Mouse (Mus musculus) adrenal gland, adult 18-20 months (tissue): ENCODE results near the gene Nck2. TPM values are rescaled to one million over a fixed set of nuclear protein-coding genes. Genes with fewer than 3 reads are reported as not detected.

Experiments used
- DNase-seq, 2 experiments: peaks; one replicate each; pipeline ENCODE4 v3.0.0; 2021 to 2022; ENCODE audit warnings: low spot score in 2 of 2
- total RNA-seq, 2 experiments: library from RNA; stranded (reverse); gene quantifications; 1 replicate in 1 of 2; 2 replicates in 1 of 2; pipeline ENCODE4 v1.2.3; 2021

The Nck2 gene
- total RNA-seq, 2 experiments from 2014 or later, result 28.6 to 30.8 TPM

GRCm38 (mm10) chr1:43429924-43430876 is 14.2 kb upstream of the Nck2 start:
- DNase-seq, result no peak

DNA sequence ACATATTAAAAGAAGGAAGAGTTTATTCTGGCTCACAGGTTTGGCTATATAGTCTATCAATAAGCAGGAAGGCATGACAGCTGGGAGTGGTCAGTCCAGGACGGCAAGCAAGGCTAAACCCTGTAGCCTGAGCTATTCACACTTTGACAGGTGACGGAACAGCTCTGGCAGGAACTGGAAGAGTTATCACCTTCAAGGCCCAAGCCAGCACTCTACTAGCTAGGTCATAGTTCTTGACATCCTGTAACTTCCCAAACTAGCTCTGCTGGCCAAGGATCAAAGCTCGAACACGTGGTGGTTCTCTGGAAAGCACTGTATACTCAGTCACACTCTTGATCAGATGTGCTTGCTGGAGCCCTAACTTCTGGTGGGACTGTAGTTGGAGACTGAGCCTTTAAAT is 10.5 kb upstream of the Nck2 start:
- no peak for DNase-seq

GRCm38 (mm10) chr1:43436554-43436953 is 7.8 kb upstream of the Nck2 start:
- no peak for DNase-seq

DNA sequence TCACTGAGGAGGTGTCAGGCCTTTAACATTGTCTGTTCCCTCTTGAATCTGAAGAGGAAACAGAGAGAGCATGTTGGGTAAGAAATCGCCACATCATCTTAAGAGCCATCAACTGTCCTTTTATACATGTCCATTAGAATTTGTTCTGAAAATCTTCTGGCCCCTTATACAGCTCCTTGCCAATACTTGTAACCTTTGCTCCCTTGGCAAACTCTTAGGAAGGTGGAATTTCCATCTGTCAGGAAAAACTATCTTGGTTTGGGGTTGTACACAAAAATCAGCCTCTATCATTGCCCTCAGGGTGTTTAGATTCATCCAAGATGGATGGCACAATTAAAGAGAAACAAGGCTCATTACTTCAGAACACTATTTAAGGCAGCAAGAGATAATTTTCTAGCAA is 5.1 kb upstream of the Nck2 start:
- no peak for DNase-seq

DNA sequence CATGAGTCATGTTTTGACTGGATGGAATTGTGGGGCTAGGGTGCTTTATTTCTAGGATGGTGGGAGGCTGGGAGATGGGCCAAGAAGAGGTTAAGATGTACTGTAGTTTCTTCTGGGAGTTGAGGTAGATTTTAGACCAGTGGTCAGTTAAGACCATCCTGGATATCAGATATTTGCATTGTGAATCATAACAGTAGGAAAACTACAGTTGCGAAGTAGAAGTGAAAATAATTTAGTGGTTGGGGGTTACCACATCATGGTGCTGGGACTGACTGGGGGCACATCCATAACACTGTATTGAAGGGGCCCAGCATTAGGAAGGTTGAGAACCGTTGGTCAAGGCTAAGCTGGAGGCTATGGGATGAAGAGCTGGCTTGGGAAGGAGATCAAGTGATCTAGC is 1.8 kb upstream of the Nck2 start:
- no peak for DNase-seq

DNA sequence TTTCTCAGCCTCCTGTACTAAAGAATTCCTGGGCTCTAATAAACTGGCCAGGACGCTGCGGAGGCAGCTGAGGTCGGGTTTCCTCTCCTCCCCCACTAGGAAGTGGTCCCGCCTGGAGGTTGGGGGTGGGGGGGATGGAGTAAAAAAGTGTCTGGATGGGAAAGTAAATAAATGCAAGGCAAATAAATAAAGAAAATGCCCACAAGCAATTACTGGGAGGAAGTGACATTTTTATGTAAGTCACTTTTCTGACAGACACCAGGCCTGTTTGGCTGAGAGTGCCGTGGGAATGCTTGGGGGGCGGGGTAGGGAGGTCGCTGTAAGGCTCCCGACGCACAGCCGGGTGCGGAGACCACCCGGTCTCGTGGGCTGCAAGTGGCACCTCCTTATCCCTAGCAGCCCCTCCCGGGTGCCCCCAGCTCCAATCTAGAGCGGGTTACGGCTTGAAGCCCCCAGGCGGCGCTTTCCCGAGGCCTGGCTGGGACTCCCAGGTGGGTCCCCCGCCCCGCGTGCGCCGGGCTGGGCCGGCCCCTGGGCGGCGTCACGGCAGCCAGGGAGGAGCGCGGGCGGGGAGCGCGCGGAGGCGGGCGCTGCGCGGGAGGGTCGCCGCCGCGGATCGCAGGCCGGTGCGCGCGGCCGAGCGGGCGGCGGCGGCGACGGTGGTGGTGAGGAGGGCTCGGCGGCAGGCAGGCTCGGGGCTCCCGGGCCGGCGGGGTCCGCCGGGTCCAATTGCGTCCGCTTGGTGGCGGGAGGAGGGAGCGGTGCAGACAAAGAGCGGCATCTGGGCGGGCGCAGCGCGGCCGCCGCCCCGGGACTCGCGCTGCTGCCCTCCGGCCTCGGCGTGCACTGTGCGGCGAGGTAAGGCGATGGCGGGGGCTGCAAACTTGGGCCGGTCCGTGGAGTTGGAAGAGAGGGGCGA is 1.1 kb downstream of the Nck2 start:
- peak; percentile 79 to 81 for DNase-seq

GRCm38 (mm10) chr1:43446089-43446533 is 1.7 kb downstream of the Nck2 start:
- DNase-seq, result peak; percentile 70 to 71

DNA sequence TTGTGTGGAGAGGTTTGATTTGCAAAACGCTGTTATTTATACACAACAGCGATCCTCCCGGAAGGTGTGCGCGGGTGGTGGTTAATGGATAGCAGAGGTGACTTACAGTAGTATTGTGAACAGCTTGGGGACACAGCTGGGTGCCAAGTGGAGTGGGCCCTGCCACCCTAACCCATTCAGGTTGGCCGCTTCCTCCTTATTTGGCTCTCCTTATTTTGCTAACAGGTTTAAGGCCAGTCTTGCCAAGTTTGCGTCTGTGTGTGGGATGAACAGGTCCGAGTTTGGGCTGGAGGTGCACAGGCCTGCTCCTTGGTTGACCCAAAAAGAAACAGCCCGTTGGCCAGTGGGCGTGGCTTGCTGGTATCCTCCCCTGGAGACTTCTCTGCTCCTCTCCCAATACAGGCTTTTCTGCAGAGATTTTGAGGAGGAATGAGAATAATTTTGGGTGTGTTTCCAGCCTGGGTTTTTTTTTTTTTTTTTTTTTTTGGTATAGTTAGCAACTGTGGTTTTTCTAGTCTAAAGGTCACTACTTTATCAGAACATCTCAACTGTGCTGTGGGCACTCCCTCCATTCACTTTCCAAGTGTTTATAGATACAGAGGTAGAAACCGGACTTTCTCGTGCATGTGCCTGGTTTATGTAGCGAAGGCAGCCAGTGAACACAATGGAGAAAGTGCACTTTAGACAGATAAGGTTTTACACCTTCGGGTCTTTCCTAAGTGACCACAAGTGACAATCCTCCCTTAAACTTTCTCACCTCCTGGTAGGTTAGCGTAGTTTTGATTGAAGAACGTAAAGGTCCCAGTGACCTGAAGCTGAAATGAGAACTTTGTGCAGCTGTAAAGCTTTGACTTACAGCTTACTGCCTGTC is 2.6 kb downstream of the Nck2 start:
- DNase-seq, result peak; percentile 59 to 60

DNA sequence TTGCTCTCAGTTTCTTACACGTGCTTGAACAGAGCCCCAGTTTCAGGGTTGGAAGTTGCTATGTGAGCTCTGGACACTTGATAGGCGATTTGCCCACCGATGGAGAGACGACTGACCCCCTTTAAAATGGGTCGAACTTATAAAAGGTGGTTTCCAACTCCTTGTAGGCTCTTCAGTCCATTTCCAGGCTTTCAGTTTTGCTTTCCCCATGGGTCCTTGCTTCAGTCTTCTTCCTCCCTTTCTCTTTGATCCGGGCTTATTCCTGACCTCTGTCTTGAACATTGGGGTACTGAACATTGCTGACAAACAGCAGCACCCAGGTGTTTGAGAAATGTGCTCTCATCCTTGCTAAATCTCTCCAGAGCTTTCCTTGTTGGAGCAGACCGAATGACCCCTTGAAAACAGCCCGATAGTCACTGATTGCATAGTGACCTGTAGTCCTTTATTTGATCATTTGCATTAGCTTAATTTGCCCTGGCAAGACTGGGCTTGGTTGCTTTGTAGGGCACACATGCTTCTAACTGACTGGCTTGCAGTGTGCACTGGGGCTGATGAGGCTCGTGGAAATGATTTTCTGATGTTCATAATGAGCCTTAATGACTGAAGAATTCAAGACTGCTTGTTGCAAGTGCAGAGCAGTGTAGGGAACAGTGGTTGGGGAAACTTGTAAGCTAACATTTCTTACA is 3.4 kb downstream of the Nck2 start:
- no peak for DNase-seq

- DNase-seq, result no peak
Observed at GRCm38 (mm10) chr1:43450811-43451210, 6.4 kb downstream of the Nck2 start.

DNA sequence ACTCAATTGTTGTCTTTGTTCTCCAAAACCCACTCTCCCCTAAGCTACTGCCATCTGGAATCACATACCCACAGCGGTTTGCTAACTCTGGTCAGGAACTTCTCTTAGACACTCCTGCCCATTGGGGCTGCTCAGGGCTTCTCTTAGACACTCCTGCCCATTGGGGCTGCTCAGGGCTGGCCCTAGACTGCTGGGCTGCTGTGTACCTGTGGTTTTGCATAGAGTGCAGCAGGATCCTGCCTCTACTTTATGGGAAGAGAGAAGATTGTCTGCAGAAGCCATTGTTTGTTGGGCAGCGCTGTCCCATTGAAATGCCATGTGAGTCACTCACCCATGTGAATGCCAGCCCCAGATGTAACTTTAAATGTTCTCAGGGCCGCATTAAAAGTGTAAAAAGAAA is 9.3 kb downstream of the Nck2 start:
- DNase-seq, result no peak

DNA sequence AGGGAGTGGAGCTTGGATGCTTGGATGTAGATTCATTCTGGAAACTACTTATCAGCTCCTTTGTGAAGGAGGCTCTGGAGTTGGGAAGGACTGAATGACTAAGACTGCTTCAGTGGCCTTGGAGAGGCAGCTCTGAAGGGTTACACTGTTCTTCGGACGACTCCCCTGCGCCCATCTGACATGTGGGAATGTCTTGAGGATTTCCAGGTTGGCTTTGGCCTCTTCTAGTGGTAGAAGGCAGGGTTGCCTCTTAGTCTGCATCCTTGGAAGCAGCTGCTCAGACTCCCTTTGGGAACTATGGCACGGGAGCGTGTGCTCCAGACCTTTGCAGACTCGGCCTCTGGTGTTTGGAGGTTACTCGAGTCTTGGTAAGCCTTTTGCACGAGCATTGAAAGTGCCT is 10.4 kb downstream of the Nck2 start:
- no peak for DNase-seq

DNA sequence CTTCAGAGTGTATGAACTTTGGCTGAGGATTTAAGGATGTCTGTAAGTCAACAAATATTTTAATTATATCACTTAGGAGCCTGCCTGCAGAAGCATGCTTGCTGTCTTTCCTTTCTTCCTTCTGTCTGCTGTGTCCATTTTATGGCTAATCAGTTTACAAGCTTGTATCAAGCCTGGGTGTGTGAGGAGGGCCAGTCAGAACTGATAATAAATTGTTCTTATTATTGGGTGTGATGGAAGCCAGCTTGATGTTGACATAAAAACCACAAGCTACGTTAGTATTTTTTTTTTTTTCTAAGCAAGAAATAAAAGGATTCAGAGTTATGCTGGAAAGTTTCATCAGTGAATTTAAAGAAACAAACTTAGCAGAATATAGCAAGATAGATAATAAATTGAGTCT is 10.8 kb downstream of the Nck2 start:
- no peak for DNase-seq

GRCm38 (mm10) chr1:43457012-43457766 is 12.8 kb downstream of the Nck2 start:
- DNase-seq, result no peak

DNA sequence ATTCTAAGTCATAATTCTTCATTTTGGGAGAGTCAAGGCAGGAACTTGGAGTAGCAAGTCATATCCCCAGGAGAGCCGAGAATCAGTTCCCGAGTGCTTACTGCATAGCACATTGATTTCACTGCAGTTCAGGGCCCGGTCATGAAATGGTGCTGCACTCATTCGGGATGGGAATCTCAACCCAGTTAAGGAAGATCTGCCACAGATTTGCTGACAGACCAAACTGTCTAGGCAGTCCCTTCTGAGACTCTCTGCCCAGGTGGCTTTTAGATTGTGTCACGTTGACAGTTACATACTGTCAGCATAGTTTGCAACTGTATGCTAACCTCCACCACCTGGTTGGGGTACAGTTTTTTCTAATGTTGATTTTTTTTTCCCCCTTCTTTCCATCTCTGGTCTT is 16.1 kb downstream of the Nck2 start:
- DNase-seq, result no peak

DNA sequence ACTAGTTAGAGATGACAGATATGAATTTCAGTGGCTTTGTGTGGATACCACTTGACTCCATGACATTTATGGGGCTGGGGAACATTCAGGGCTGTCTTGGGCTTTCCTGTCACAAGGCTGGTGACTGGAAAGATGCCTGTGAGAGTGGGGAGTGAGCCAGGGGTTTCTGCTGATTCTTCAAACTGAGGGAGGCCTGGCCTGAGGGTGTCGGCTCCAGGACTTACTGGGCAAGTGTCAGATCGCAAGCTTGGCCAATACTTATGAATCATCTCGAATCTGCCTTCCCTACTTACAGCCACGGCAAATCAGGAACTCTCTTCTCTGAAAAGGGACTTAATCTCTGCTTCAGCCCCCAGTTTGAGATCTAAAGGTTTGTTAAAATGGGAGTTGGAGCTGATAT is 18.3 kb downstream of the Nck2 start:
- no peak for DNase-seq

GRCm38 (mm10) chr1:43463941-43464682 is 19.7 kb downstream of the Nck2 start:
- DNase-seq, result no peak

- DNase-seq, result no peak
Observed at GRCm38 (mm10) chr1:43464976-43465375, 20.6 kb downstream of the Nck2 start.
